Mouse (Mus musculus) forebrain, embryonic 10.5 days (tissue): ENCODE results near the gene Marveld3. TPM values are rescaled to one million over a fixed set of nuclear protein-coding genes. Genes with fewer than 3 reads are reported as not detected.

Experiments used
- DNase-seq: peaks from one replicate; pipeline ENCODE4 v3.0.0-alpha.2; 2017; ENCODE audit warnings: low spot score; ENCODE audit errors: extremely low spot score
- H3K27ac ChIP-seq: fragments of 300-500 bp; sonication (generic); 2 replicates; pipeline ENCODE4 v1.5.1; 2016; ENCODE audit warnings: mild to moderate bottlenecking
- H3K27me3 ChIP-seq: fragments of 300-500 bp; sonication (generic); 2 replicates; pipeline ENCODE4 v1.6.1; 2016; ENCODE audit warnings: mild to moderate bottlenecking; ENCODE audit not compliant: poor library complexity, severe bottlenecking
- H3K36me3 ChIP-seq: fragments of 300-500 bp; sonication (generic); replicated peaks from 2 replicates; pipeline ENCODE4 v1.6.1; 2016; ENCODE audit warnings: mild to moderate bottlenecking, moderate library complexity
- H3K4me1 ChIP-seq: fragments of 300-500 bp; sonication (generic); 2 replicates; pipeline ENCODE4 v1.6.1; 2016
- H3K4me3 ChIP-seq: fragments of 300-500 bp; sonication (generic); 2 replicates; pipeline ENCODE4 v1.5.1; 2016; ENCODE audit warnings: mild to moderate bottlenecking, moderate library complexity
- H3K9me3 ChIP-seq: fragments of 300-500 bp; sonication (generic); 2 replicates; pipeline ENCODE4 v1.6.1; 2016; ENCODE audit warnings: mild to moderate bottlenecking, moderate library complexity
- WGBS: fragments of 180-500 bp; shearing (Covaris S2); methylation state at CpG from one replicate; pipeline ENCODE4 v1.1.7; 2016; 5-methylcytosine and 5-hydroxymethylcytosine counted together
- polyA plus RNA-seq: library from polyadenylated mRNA; unstranded; fragments of >200 nt; fragmentation: Nextera tagmentation; extraction: Ambion mirVana; gene quantifications from 2 replicates; pipeline ENCODE4 v1.2.1, GENCODE M21; 2016

Gene Marveld3
- polyA plus RNA-seq, 1 experiment from 2014 or later, result 0.99 TPM

GRCm38 (mm10) chr8:109989151-109989550, 27.1 kb upstream of the Marveld3 start:
- DNase-seq, result no peak
- H3K4me1 ChIP-seq, result no peaks in the 10 kb centered on the region
- H3K36me3 ChIP-seq, result no peaks in the 10 kb centered on the region
- H3K9me3 ChIP-seq, result no peaks in the 10 kb centered on the region
- no peaks in the 10 kb centered on the region for H3K27me3 ChIP-seq
- H3K4me3 ChIP-seq, result no peak overlapping the region
- no peak overlapping the region for H3K27ac ChIP-seq
- 92% methylated on average over 8 of the region's 8 CpGs for WGBS

GRCm38 (mm10) chr8:109987776-109988175, 25.8 kb upstream of the Marveld3 start:
- H3K4me3 ChIP-seq, result no peak overlapping the region
- WGBS, result 89% methylated on average over 7 of the region's 7 CpGs

GRCm38 (mm10) chr8:109986384-109986783, 24.4 kb upstream of the Marveld3 start:
- Histone ChIP-seq H3K4me1 (no peaks in the 10 kb centered on the region), H3K36me3 (no peaks in the 10 kb centered on the region), H3K4me3 (no peak overlapping the region), H3K27me3 (no peaks in the 10 kb centered on the region), H3K9me3 (no peaks in the 10 kb centered on the region), H3K27ac (no peak overlapping the region)
- WGBS, result 86% methylated on average over 7 of the region's 7 CpGs
- DNase-seq, result no peak

More at GRCm38 (mm10) chr8:109987776-109988175, 25.8 kb upstream of the Marveld3 start:
- H3K36me3 ChIP-seq, result no peaks in the 10 kb centered on the region
- H3K9me3 ChIP-seq, result no peaks in the 10 kb centered on the region
- H3K27me3 ChIP-seq, result no peaks in the 10 kb centered on the region
- no peak overlapping the region for H3K27ac ChIP-seq
- H3K4me1 ChIP-seq, result no peaks in the 10 kb centered on the region
- DNase-seq, result no peak

GRCm38 (mm10) chr8:109983944-109984343, 21.9 kb upstream of the Marveld3 start:
- H3K4me3 ChIP-seq, result no peak overlapping the region
- WGBS, result 60% methylated on average over 5 of the region's 5 CpGs
- no peak for DNase-seq
- H3K4me1 ChIP-seq, result no peaks in the 10 kb centered on the region
- H3K9me3 ChIP-seq, result no peaks in the 10 kb centered on the region
- H3K27ac ChIP-seq, result no peak overlapping the region
- H3K36me3 ChIP-seq, result no peaks in the 10 kb centered on the region
- H3K27me3 ChIP-seq, result no peaks in the 10 kb centered on the region

GRCm38 (mm10) chr8:109982386-109983105, 20.5 kb upstream of the Marveld3 start:
- DNase-seq, result no peak
- no peak overlapping the region for H3K27ac ChIP-seq
- H3K36me3 ChIP-seq, result no peaks in the 10 kb centered on the region
- no peaks in the 10 kb centered on the region for H3K27me3 ChIP-seq
- no peak overlapping the region for H3K4me3 ChIP-seq
- H3K9me3 ChIP-seq, result no peaks in the 10 kb centered on the region
- H3K4me1 ChIP-seq, result no peaks in the 10 kb centered on the region
- 84% methylated on average over 15 of the region's 15 CpGs for WGBS

- H3K4me3 ChIP-seq, result no peak overlapping the region
- H3K36me3 ChIP-seq, result no peaks in the 10 kb centered on the region
- H3K4me1 ChIP-seq, result no peaks in the 10 kb centered on the region
- no peak overlapping the region for H3K27ac ChIP-seq
- no peak for DNase-seq
- 86% methylated on average over 6 of the region's 6 CpGs for WGBS
- H3K27me3 ChIP-seq, result no peaks in the 10 kb centered on the region
- peaks cover 18% of the 10 kb centered on the region; the same call in 1 of the 2 replicates for H3K9me3 ChIP-seq
These were observed 17.3 kb upstream of the Marveld3 start for GRCm38 (mm10) chr8:109979339-109979738.

GRCm38 (mm10) chr8:109972901-109973300, 10.9 kb upstream of the Marveld3 start:
- Histone ChIP-seq H3K9me3 (peaks cover 18% of the 10 kb centered on the region; the same call in 1 of the 2 replicates), H3K36me3 (no peaks in the 10 kb centered on the region), H3K4me1 (no peaks in the 10 kb centered on the region; the same call in 1 of the 2 replicates), H3K27ac (no peak overlapping the region), H3K4me3 (no peak overlapping the region), H3K27me3 (peaks cover 22% of the 10 kb centered on the region)
- 81% methylated on average over 4 of the region's 4 CpGs for WGBS
- no peak for DNase-seq

- Histone ChIP-seq H3K4me3 (no peak overlapping the region), H3K4me1 (no peaks in the 10 kb centered on the region; the same call in 1 of the 2 replicates), H3K36me3 (no peaks in the 10 kb centered on the region), H3K9me3 (peaks cover 3% of the 10 kb centered on the region; the same call in 1 of the 2 replicates), H3K27me3 (peaks cover 25% of the 10 kb centered on the region), H3K27ac (no peak overlapping the region)
- 9% methylated on average over 9 of the region's 9 CpGs for WGBS
- no peak for DNase-seq
These were observed 8.3 kb upstream of the Marveld3 start for GRCm38 (mm10) chr8:109970323-109970722.

- no peak overlapping the region for H3K4me3 ChIP-seq
- no peak overlapping the region for H3K27ac ChIP-seq
- peaks cover 25% of the 10 kb centered on the region for H3K27me3 ChIP-seq
- DNase-seq, result no peak
- no peaks in the 10 kb centered on the region for H3K9me3 ChIP-seq
- 60% methylated on average over 10 of the region's 10 CpGs for WGBS
- H3K36me3 ChIP-seq, result no peaks in the 10 kb centered on the region
- H3K4me1 ChIP-seq, result no peaks in the 10 kb centered on the region; the same call in 1 of the 2 replicates
These were observed 6.8 kb upstream of the Marveld3 start for GRCm38 (mm10) chr8:109968837-109969236.

GRCm38 (mm10) chr8:109964106-109964505, 2.1 kb upstream of the Marveld3 start:
- Histone ChIP-seq H3K27me3 (peaks cover 61% of the 10 kb centered on the region), H3K9me3 (no peaks in the 10 kb centered on the region), H3K36me3 (no peaks in the 10 kb centered on the region), H3K4me1 (peaks cover 11% of the 10 kb centered on the region), H3K27ac (no peak overlapping the region), H3K4me3 (no peak overlapping the region)
- WGBS, result 80% methylated on average over 4 of the region's 4 CpGs
- DNase-seq, result no peak

GRCm38 (mm10) chr8:109963421-109963820, 1.4 kb upstream of the Marveld3 start:
- peaks cover 13% of the 10 kb centered on the region for H3K4me1 ChIP-seq
- H3K27me3 ChIP-seq, result peaks cover 61% of the 10 kb centered on the region
- no peaks in the 10 kb centered on the region for H3K36me3 ChIP-seq
- 88% methylated on average over 13 of the region's 13 CpGs for WGBS
- no peaks in the 10 kb centered on the region for H3K9me3 ChIP-seq
- no peak for DNase-seq
- H3K27ac ChIP-seq, result no peak overlapping the region
- no peak overlapping the region for H3K4me3 ChIP-seq

- Histone ChIP-seq H3K4me3 (no peak overlapping the region), H3K4me1 (peaks cover 19% of the 10 kb centered on the region), H3K27ac (no peak overlapping the region), H3K9me3 (no peaks in the 10 kb centered on the region), H3K27me3 (peaks cover 60% of the 10 kb centered on the region), H3K36me3 (no peaks in the 10 kb centered on the region)
- 81% methylated on average over 9 of the region's 9 CpGs for WGBS
- DNase-seq, result no peak
These were observed 893 bp upstream of the Marveld3 start for GRCm38 (mm10) chr8:109962896-109963295.

- no peak overlapping the region for H3K4me3 ChIP-seq
- H3K27ac ChIP-seq, result no peak overlapping the region
- H3K27me3 ChIP-seq, result peaks cover 57% of the 10 kb centered on the region
- no peaks in the 10 kb centered on the region for H3K9me3 ChIP-seq
- 92% methylated on average over 4 of the region's 4 CpGs for WGBS
- no peaks in the 10 kb centered on the region for H3K36me3 ChIP-seq
- no peak for DNase-seq
- peaks cover 44% of the 10 kb centered on the region for H3K4me1 ChIP-seq
These were observed 2.9 kb downstream of the Marveld3 start for GRCm38 (mm10) chr8:109959112-109959511.
